Comparison of ENCODE assay signal across 8 mouse cellular contexts in genomic region chrX:13282089-13282850, GRCm38 (mm10). TPM values are rescaled to one million over a fixed set of nuclear protein-coding genes. Genes with fewer than 3 reads are reported as not detected.
DNase-seq lines count a peak whose midpoint lies in the region; ATAC-seq lines count a peak whose summit lies in the region.

No protein-coding gene starts in this region.

- H3K4me1 ChIP-seq in heart, embryonic 11.5 days (ENCODE audit: control insufficient read depth, insufficient read depth, low read length), result no peaks in the 10 kb centered on the region
- H3K4me1 ChIP-seq in forebrain, embryonic 10.5 days, result peaks cover 27% of the 10 kb centered on the region
- peaks cover 19% of the 10 kb centered on the region for H3K4me1 ChIP-seq in liver, embryonic 12.5 days

- intact Hi-C loops in heart, postnatal 36 days (cut with DNase I), result loop anchor here (5.0 to 10.0 kb wide), 2 partner anchors 375 to 517 kb away; partner anchors contain the start of gene Med14

- 13% methylated on average over 16 of the region's 16 CpGs for WGBS in heart, embryonic 11.5 days (ENCODE audit: insufficient replicate concordance)
- 14% methylated on average over 16 of the region's 16 CpGs for WGBS in forebrain, embryonic 10.5 days
- WGBS in liver, embryonic 12.5 days (ENCODE audit: insufficient replicate concordance), result 6% methylated on average over 16 of the region's 16 CpGs

- H3K9ac ChIP-seq in heart, embryonic 11.5 days (ENCODE audit: low read depth, low read length), result peak overlapping the region; percentile 98
- H3K9ac ChIP-seq in liver, embryonic 12.5 days, result peak overlapping the region; percentile 97

- no peak for DNase-seq in heart, postnatal 36 days
- DNase-seq in forebrain, embryonic 10.5 days (ENCODE audit: extremely low spot score, low spot score), result no peak
- DNase-seq in right cerebral cortex, adult 2 months (ENCODE audit: low spot score in 2 of 2), result no peak
- no peak for DNase-seq in gastrocnemius, postnatal 25 days
- no peak for DNase-seq in cerebellum, postnatal 25 days

- no peak for ATAC-seq in heart, embryonic 11.5 days (replicated peaks; ENCODE audit: insufficient number of reproducible peaks, low FRiP score, low TSS enrichment)
- peak; percentile 13 for ATAC-seq in CD4-positive, CD25-positive, alpha-beta regulatory T cell, adult 4 months
- ATAC-seq in liver, embryonic 12.5 days, result no peak

- H3K27ac ChIP-seq in heart, embryonic 11.5 days (ENCODE audit: low read depth, low read length), result peak overlapping the region; percentile 96
- H3K27ac ChIP-seq in forebrain, embryonic 10.5 days, result peak overlapping the region; percentile 99
- H3K27ac ChIP-seq in liver, embryonic 12.5 days, result peak overlapping the region; percentile 94

- peak overlapping the region; percentile 74 for H3K4me2 ChIP-seq in heart, embryonic 11.5 days
- H3K4me2 ChIP-seq in liver, embryonic 12.5 days, result peak overlapping the region; percentile 77

- peaks cover 12% of the 10 kb centered on the region; the same call in 1 of the 2 replicates for H3K36me3 ChIP-seq in heart, embryonic 11.5 days (ENCODE audit: control insufficient read depth, insufficient read depth, low read length)
- peaks cover 44% of the 10 kb centered on the region for H3K36me3 ChIP-seq in forebrain, embryonic 10.5 days (replicated peaks)
- H3K36me3 ChIP-seq in liver, embryonic 12.5 days, result peaks cover 34% of the 10 kb centered on the region

- H3K27me3 ChIP-seq in heart, embryonic 11.5 days (ENCODE audit: control insufficient read depth, insufficient read depth, low read length), result no peaks in the 10 kb centered on the region
- H3K27me3 ChIP-seq in forebrain, embryonic 10.5 days (ENCODE audit: poor library complexity, severe bottlenecking), result peaks cover 13% of the 10 kb centered on the region
- 0 out of 2 replicates have a peak, but pooled peaks cover 4% of the 10 kb centered on the region for H3K27me3 ChIP-seq in liver, embryonic 12.5 days (replicated peaks)

- no peaks in the 10 kb centered on the region for H3K9me3 ChIP-seq in heart, embryonic 11.5 days (replicated peaks; ENCODE audit: control insufficient read depth, low read length)
- no peaks in the 10 kb centered on the region for H3K9me3 ChIP-seq in forebrain, embryonic 10.5 days
- H3K9me3 ChIP-seq in liver, embryonic 12.5 days (replicated peaks), result no peaks in the 10 kb centered on the region

- H3K4me3 ChIP-seq in heart, embryonic 11.5 days (ENCODE audit: low read depth, low read length), result peak overlapping the region; percentile 71
- peak overlapping the region; percentile 80 for H3K4me3 ChIP-seq in forebrain, embryonic 10.5 days
- peak overlapping the region; percentile 89 for H3K4me3 ChIP-seq in liver, embryonic 12.5 days

RNA-seq across cellular contexts. Expression of gene Ddx3x, which starts 1.5 kb away (rescaled TPM):
- polyA plus RNA-seq in heart, embryonic 11.5 days (2014; fragmentation: Nextera tagmentation; extraction: Ambion mirVana), result 99.8 and 111 TPM in 2 replicates
- total RNA-seq in heart, postnatal 36 days (2021), result 100 to 1,000 TPM; 112 to 209 TPM
- polyA plus RNA-seq in CD4-positive, CD25-positive, alpha-beta regulatory T cell, adult 4 months (2017; shearing (Covaris generic)), result 10 to 100 TPM; 34.7 to 48.4 TPM
- polyA plus RNA-seq in forebrain, embryonic 10.5 days (2016; fragmentation: Nextera tagmentation; extraction: Ambion mirVana), result 167 and 183 TPM in 2 replicates
- polyA plus RNA-seq in liver, embryonic 12.5 days (2016; fragmentation: Nextera tagmentation; extraction: Ambion mirVana), result 89.7 and 94.7 TPM in 2 replicates
- total RNA-seq in gastrocnemius, postnatal 25 days (2021), result 100 to 1,000 TPM in 1 of 2 experiments, 10 to 100 TPM in 1; 87.2 to 130 TPM
